Mouse (Mus musculus): Measurements from ENCODE around the gene Zfp644. TPM values are rescaled to one million over a fixed set of nuclear protein-coding genes. Genes with fewer than 3 reads are reported as not detected.
"Not testable (repeated sequence)": the region's sequence is repeated elsewhere in the genome, so short reads cannot be mapped to it uniquely, and the experiment has no call there.

The Zfp644 gene
- polyA plus RNA-seq, 1 experiment from 2014 or later = 82.8 TPM

DNA sequence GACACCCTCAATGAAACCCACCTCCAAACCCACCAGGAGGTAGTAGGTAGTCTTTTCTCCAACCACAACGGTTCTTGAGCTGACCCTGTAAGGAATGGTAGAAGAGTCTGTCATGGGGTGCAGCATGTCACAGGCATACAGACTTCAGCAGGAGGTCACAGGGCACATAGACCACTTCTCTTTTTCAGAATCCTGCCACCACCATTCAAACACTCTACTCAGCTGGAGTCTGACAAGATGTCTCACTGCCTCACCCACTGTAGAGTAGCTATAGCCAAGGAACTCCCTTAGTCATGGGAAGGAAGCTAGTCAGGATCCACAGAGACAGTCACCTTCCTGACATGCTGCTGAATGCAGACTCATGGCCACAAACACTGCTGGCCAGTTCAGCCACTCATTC, 17.4 kb downstream of the Zfp644 start:
- Histone ChIP-seq H3K4me2 (no peak overlapping the region), H3K9me3 (replicated peaks; ENCODE audit: control insufficient read depth, low read length) (no peaks in the 10 kb centered on the region), H3K9ac (ENCODE audit: low read depth, low read length) (no peak overlapping the region), H3K36me3 (ENCODE audit: control insufficient read depth, insufficient read depth, low read length) (no peaks in the 10 kb centered on the region), H3K4me1 (ENCODE audit: control insufficient read depth, insufficient read depth, low read length) (no peaks in the 10 kb centered on the region), H3K4me3 (ENCODE audit: low read depth, low read length) (no peak overlapping the region), H3K27ac (ENCODE audit: low read depth, low read length) (no peak overlapping the region), H3K27me3 (ENCODE audit: control insufficient read depth, insufficient read depth, low read length) (no peaks in the 10 kb centered on the region)
- ATAC-seq (replicated peaks; ENCODE audit: insufficient number of reproducible peaks, low FRiP score, low TSS enrichment) = no peak
- WGBS (ENCODE audit: insufficient replicate concordance) = 88% methylated on average over 1 of the region's 1 CpGs

DNA sequence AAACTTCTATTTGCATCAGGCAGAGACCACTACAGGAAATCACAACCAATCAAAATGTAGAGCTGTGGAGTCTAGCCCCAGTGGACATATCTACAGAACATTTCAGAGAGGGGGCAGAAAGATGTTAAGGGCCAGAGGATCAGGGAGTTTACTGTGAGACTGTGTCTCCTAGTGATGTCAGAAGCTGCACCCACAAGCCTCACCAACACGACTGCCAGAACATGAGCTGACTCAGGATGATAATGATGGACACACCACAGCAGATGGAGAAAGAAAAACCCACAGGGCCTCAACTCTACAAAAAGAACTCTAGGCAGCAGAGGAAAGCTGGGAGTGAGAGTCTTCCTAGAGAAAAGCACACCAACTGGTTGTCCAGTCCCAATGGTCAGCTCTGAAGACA, 18.3 kb downstream of the Zfp644 start:
- H3K9ac ChIP-seq (ENCODE audit: low read depth, low read length); H3K36me3 ChIP-seq (ENCODE audit: control insufficient read depth, insufficient read depth, low read length); H3K9me3 ChIP-seq (replicated peaks; ENCODE audit: control insufficient read depth, low read length); ATAC-seq (replicated peaks; ENCODE audit: insufficient number of reproducible peaks, low FRiP score, low TSS enrichment); H3K27me3 ChIP-seq (ENCODE audit: control insufficient read depth, insufficient read depth, low read length); H3K27ac ChIP-seq (ENCODE audit: low read depth, low read length); H3K4me2 ChIP-seq; H3K4me3 ChIP-seq (ENCODE audit: low read depth, low read length); H3K4me1 ChIP-seq (ENCODE audit: control insufficient read depth, insufficient read depth, low read length): not testable (repeated sequence)
- 41% methylated on average over 1 of the region's 1 CpGs for WGBS (ENCODE audit: insufficient replicate concordance)

DNA sequence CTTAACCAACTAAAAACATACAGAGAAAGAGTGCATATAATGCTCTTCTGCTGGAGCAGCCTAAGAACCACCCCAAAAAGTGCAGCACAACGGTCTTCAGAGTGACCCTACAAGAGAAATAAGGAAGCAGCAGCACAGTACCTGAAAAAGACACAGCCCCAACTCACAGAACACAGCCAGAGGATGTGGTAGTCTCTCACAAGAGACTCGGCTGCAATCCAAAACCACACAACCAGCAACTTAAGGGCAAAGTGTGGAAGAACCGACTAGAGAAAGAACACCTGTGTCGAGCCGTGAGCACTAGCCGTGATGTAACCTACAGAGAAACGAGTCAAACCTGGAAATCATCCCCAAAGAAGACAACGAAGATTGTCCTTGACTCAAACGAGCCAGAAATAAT, 20.3 kb downstream of the Zfp644 start:
- Histone ChIP-seq H3K9ac (ENCODE audit: low read depth, low read length) (no peak overlapping the region), H3K9me3 (replicated peaks; ENCODE audit: control insufficient read depth, low read length) (no peaks in the 10 kb centered on the region), H3K27me3 (ENCODE audit: control insufficient read depth, insufficient read depth, low read length) (no peaks in the 10 kb centered on the region), H3K27ac (ENCODE audit: low read depth, low read length) (no peak overlapping the region), H3K36me3 (ENCODE audit: control insufficient read depth, insufficient read depth, low read length) (no peaks in the 10 kb centered on the region), H3K4me3 (ENCODE audit: low read depth, low read length) (no peak overlapping the region), H3K4me1 (ENCODE audit: control insufficient read depth, insufficient read depth, low read length) (0 out of 2 replicates have a peak, but pooled peaks cover 3% of the 10 kb centered on the region), H3K4me2 (no peak overlapping the region)
- 90% methylated on average over 9 of the region's 9 CpGs for WGBS (ENCODE audit: insufficient replicate concordance)
- no peak for ATAC-seq (replicated peaks; ENCODE audit: insufficient number of reproducible peaks, low FRiP score, low TSS enrichment)

DNA sequence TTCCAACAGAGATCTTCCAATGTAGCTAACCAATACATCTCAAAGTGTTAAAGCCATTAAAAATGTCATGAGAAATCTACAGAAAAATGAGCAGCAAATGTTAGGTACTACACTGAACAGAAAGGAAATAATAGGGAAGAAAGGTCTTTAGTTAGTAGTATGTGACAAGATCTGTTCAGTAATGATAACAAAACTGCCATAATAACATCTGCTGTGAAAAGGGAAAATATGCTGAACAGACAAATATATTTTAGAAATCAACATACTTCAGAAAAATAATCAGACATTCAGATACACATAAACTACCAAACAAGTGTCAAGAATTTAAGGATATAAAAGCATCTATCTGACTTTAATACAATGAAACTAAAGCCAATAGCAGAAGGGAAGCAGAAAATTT, 24.5 kb downstream of the Zfp644 start:
- no peak for ATAC-seq (replicated peaks; ENCODE audit: insufficient number of reproducible peaks, low FRiP score, low TSS enrichment)
- no peaks in the 10 kb centered on the region for H3K9me3 ChIP-seq (replicated peaks; ENCODE audit: control insufficient read depth, low read length)
- H3K9ac ChIP-seq (ENCODE audit: low read depth, low read length) = no peak overlapping the region
- H3K36me3 ChIP-seq (ENCODE audit: control insufficient read depth, insufficient read depth, low read length) = peaks cover 4% of the 10 kb centered on the region; the same call in 1 of the 2 replicates
- no peak overlapping the region for H3K4me3 ChIP-seq (ENCODE audit: low read depth, low read length)
- 0 out of 2 replicates have a peak, but pooled peaks cover 3% of the 10 kb centered on the region for H3K4me1 ChIP-seq (ENCODE audit: control insufficient read depth, insufficient read depth, low read length)
- no peak overlapping the region for H3K4me2 ChIP-seq
- no peaks in the 10 kb centered on the region for H3K27me3 ChIP-seq (ENCODE audit: control insufficient read depth, insufficient read depth, low read length)
- no peak overlapping the region for H3K27ac ChIP-seq (ENCODE audit: low read depth, low read length)

DNA sequence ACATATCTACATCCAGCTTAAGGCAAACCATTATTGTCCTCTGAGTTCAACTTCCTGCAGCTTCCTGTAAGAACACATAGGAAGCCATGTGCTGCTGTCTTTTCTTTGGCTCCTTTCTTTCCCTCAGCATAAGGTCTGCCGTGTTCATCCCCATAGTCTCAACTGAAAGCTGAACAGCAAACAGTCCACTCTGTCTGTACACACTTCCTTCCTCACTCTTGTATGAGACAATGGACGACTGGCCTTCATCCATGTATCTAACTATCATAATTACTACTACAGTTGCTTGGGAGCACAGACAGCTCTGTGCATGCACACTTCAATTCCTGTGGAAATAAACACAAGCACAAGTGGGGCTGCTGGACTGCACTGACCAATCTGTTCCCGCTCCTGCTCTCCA, 25.2 kb downstream of the Zfp644 start:
- no peak for ATAC-seq (replicated peaks; ENCODE audit: insufficient number of reproducible peaks, low FRiP score, low TSS enrichment)
- no peak overlapping the region for H3K4me2 ChIP-seq
- no peak overlapping the region for H3K9ac ChIP-seq (ENCODE audit: low read depth, low read length)
- no peaks in the 10 kb centered on the region for H3K9me3 ChIP-seq (replicated peaks; ENCODE audit: control insufficient read depth, low read length)
- H3K27me3 ChIP-seq (ENCODE audit: control insufficient read depth, insufficient read depth, low read length) = no peaks in the 10 kb centered on the region
- no peak overlapping the region for H3K4me3 ChIP-seq (ENCODE audit: low read depth, low read length)
- WGBS (ENCODE audit: insufficient replicate concordance) = 70% methylated on average over 3 of the region's 3 CpGs
- H3K27ac ChIP-seq (ENCODE audit: low read depth, low read length) = no peak overlapping the region
- peaks cover 6% of the 10 kb centered on the region; the same call in 1 of the 2 replicates for H3K36me3 ChIP-seq (ENCODE audit: control insufficient read depth, insufficient read depth, low read length)
- H3K4me1 ChIP-seq (ENCODE audit: control insufficient read depth, insufficient read depth, low read length) = 0 out of 2 replicates have a peak, but pooled peaks cover 3% of the 10 kb centered on the region

DNA sequence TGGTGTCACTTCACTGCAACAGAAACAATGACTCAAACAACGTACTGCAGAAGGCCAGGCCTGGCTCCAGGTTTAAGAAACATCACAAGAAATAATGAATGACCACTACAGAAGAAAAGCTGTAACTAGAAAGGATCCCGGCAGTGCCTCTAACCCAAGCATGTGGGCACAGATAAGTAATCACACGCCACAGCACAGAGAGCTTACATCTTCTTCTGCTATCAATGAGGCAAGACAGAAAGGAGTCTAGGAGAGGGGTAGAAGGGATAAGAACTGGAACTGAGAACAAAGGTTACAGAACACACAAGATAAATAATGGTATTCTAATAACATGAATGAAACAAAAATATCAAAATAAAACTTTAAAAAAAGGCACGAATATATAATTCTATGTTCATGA, 32.2 kb downstream of the Zfp644 start:
- 60% methylated on average over 4 of the region's 4 CpGs for WGBS (ENCODE audit: insufficient replicate concordance)
- Histone ChIP-seq H3K27ac (ENCODE audit: low read depth, low read length) (no peak overlapping the region), H3K4me3 (ENCODE audit: low read depth, low read length) (no peak overlapping the region)

DNA sequence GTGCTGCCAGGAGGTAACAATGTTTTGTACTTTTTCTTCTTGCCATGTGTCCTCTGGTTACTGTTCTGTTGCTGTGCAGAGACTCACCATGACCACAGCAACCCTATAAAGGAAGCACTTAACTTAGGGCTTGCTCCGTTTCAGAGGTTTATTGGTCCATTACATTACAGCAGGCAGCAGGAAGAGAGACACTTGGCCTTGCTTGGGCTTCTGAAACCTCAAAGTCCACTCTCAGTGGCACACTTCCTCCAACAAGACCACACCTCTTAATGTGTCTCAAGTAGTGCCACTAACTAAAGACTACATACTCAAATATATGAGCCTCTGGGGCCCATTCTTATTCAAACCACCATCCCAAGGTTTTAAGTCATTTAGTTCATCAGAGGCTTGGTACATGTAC, 36.2 kb downstream of the Zfp644 start:
- Histone ChIP-seq H3K9me3 (replicated peaks; ENCODE audit: control insufficient read depth, low read length) (no peaks in the 10 kb centered on the region), H3K36me3 (ENCODE audit: control insufficient read depth, insufficient read depth, low read length) (no peaks in the 10 kb centered on the region; the same call in none of the 2 replicates), H3K4me2 (no peak overlapping the region), H3K27ac (ENCODE audit: low read depth, low read length) (no peak overlapping the region), H3K4me1 (ENCODE audit: control insufficient read depth, insufficient read depth, low read length) (peaks cover 2% of the 10 kb centered on the region; the same call in 1 of the 2 replicates), H3K9ac (ENCODE audit: low read depth, low read length) (no peak overlapping the region), H3K27me3 (ENCODE audit: control insufficient read depth, insufficient read depth, low read length) (no peaks in the 10 kb centered on the region), H3K4me3 (ENCODE audit: low read depth, low read length) (no peak overlapping the region)
- ATAC-seq (replicated peaks; ENCODE audit: insufficient number of reproducible peaks, low FRiP score, low TSS enrichment) = no peak
- WGBS (ENCODE audit: insufficient replicate concordance) = 61% methylated on average over 1 of the region's 1 CpGs

More for the DNA sequence above, 32.2 kb downstream of the Zfp644 start:
- ATAC-seq (replicated peaks; ENCODE audit: insufficient number of reproducible peaks, low FRiP score, low TSS enrichment) = no peak
- no peak overlapping the region for H3K9ac ChIP-seq (ENCODE audit: low read depth, low read length)
- peaks cover 2% of the 10 kb centered on the region; the same call in 1 of the 2 replicates for H3K4me1 ChIP-seq (ENCODE audit: control insufficient read depth, insufficient read depth, low read length)
- H3K4me2 ChIP-seq = no peak overlapping the region
- no peaks in the 10 kb centered on the region for H3K9me3 ChIP-seq (replicated peaks; ENCODE audit: control insufficient read depth, low read length)
- no peaks in the 10 kb centered on the region for H3K27me3 ChIP-seq (ENCODE audit: control insufficient read depth, insufficient read depth, low read length)
- peaks cover 3% of the 10 kb centered on the region for H3K36me3 ChIP-seq (ENCODE audit: control insufficient read depth, insufficient read depth, low read length)

DNA sequence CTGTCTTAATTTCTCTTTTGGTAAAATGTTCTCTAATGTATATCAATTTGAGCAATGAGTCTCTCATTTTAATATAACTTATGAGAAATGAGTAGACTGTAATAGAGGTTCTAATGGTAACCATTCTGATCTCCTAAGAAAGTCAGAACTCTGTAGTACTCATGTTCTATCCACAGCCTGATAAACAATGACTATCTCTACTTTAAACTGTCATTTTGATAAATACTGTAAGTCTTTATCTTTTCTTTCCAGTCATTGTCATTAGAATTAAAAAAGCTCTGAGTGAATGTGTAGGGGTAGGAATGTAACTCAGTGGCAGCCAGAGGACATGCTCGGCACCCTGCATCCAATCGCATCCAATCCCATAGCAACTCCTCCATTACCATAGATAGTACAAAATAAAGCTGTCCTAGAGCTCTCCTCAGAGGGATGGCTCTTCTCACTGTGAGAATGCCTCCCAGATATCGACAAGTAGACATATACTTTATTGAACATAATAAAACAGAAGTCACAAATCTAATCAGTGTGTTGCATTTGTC, 44.2 kb downstream of the Zfp644 start:
- H3K9ac ChIP-seq (ENCODE audit: low read depth, low read length) = no peak overlapping the region
- no peak overlapping the region for H3K4me2 ChIP-seq
- 80% methylated on average over 3 of the region's 3 CpGs for WGBS (ENCODE audit: insufficient replicate concordance)
- no peaks in the 10 kb centered on the region for H3K4me1 ChIP-seq (ENCODE audit: control insufficient read depth, insufficient read depth, low read length)
- H3K36me3 ChIP-seq (ENCODE audit: control insufficient read depth, insufficient read depth, low read length) = peaks cover 5% of the 10 kb centered on the region
- no peak overlapping the region for H3K27ac ChIP-seq (ENCODE audit: low read depth, low read length)
- no peak overlapping the region for H3K4me3 ChIP-seq (ENCODE audit: low read depth, low read length)
- ATAC-seq (replicated peaks; ENCODE audit: insufficient number of reproducible peaks, low FRiP score, low TSS enrichment) = no peak
- no peaks in the 10 kb centered on the region; the same call in 1 of the 2 replicates for H3K9me3 ChIP-seq (replicated peaks; ENCODE audit: control insufficient read depth, low read length)
- no peaks in the 10 kb centered on the region for H3K27me3 ChIP-seq (ENCODE audit: control insufficient read depth, insufficient read depth, low read length)

DNA sequence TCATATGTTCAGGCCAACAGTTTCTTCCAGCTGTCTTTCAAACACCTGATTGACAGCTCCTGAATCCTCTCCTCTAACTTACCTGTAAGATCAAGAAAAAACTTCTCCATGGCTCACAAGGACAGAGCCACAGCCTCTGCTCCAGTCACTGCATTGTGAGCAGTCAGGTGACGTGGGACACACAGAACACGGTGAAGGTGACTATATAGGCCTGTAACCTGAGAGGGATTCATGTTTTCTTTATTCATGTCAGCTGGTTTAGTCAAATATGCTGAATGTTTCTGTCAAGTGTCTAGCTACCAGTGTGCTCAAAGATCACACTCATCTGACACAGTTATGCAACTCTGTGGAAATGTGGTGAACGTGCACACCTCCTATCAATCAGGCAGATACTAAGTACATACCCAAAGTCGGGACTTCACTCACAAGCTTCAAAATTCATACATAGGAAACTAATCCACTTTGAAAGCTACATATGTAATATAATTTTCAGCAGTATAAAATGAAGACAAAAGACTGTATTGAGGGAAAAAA, 44.8 kb downstream of the Zfp644 start:
- no peak for ATAC-seq (replicated peaks; ENCODE audit: insufficient number of reproducible peaks, low FRiP score, low TSS enrichment)
- WGBS (ENCODE audit: insufficient replicate concordance) = 89% methylated on average over 4 of the region's 4 CpGs
- Histone ChIP-seq H3K4me2 (no peak overlapping the region), H3K27me3 (ENCODE audit: control insufficient read depth, insufficient read depth, low read length) (no peaks in the 10 kb centered on the region), H3K36me3 (ENCODE audit: control insufficient read depth, insufficient read depth, low read length) (peaks cover 5% of the 10 kb centered on the region), H3K4me3 (ENCODE audit: low read depth, low read length) (no peak overlapping the region), H3K4me1 (ENCODE audit: control insufficient read depth, insufficient read depth, low read length) (no peaks in the 10 kb centered on the region), H3K27ac (ENCODE audit: low read depth, low read length) (no peak overlapping the region), H3K9ac (ENCODE audit: low read depth, low read length) (no peak overlapping the region), H3K9me3 (replicated peaks; ENCODE audit: control insufficient read depth, low read length) (no peaks in the 10 kb centered on the region; the same call in 1 of the 2 replicates)

Measured in heart, embryonic 11.5 days (tissue).